Mouse (Mus musculus): ENCODE data around the gene Rims4. TPM values are rescaled to one million over a fixed set of nuclear protein-coding genes. Genes with fewer than 3 reads are reported as not detected.

Rims4 gene
- polyA plus RNA-seq, 1 experiment from 2014 or later: 0.04 TPM

GRCm38 (mm10) chr2:163865311-163865710 lies 53.2 kb downstream of the Rims4 start:
- 89% methylated on average over 5 of the region's 5 CpGs for WGBS
- no peak overlapping the region for H3K4me2 ChIP-seq (ENCODE audit: low read depth, low read length)
- H3K4me1 ChIP-seq (replicated peaks; ENCODE audit: control insufficient read depth, insufficient read depth, low read length): no peaks in the 10 kb centered on the region
- H3K4me3 ChIP-seq (ENCODE audit: low read length): no peak overlapping the region
- no peaks in the 10 kb centered on the region for H3K36me3 ChIP-seq (ENCODE audit: control insufficient read depth, insufficient read depth, low read length)
- H3K27me3 ChIP-seq (ENCODE audit: control insufficient read depth, insufficient read depth, low read depth, low read length): no peaks in the 10 kb centered on the region
- no peak overlapping the region for H3K9ac ChIP-seq (ENCODE audit: low read length)
- H3K9me3 ChIP-seq (ENCODE audit: control insufficient read depth, low read length): no peaks in the 10 kb centered on the region
- H3K27ac ChIP-seq (ENCODE audit: low read length): no peak overlapping the region
- ATAC-seq (ENCODE audit: low read depth): no peak

DNA sequence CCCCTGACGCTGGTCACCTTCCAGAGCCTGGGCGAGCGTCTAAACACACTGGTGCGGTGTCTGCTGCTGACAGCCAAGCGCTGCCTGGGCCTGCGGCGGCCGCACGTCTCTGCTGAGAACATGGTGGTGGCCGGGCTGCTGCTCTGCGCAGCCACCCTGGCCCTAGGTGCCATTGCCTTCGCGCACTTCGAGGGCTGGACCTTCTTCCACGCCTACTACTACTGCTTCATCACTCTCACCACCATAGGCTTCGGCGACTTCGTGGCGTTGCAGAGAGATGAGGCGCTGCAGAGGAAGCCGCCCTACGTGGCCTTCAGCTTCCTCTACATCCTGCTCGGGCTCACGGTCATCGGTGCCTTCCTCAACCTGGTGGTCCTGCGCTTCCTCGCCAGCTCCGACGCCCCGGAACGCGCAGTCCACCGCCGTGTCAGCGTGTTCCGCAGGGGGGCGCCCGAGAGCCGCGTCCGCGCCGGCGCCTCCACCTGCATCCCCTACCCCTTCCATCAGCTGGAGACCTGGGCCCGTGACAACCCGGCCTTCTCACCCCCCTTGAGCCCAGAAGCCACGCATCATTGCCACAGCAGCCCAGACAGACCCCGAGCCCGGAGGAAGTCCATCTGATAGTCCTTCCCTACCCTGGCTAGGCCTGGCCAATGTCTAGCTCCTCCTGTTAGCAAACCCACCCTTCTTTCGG lies 60.1 kb downstream of the Rims4 start:
- Histone ChIP-seq H3K27me3 (ENCODE audit: control insufficient read depth, insufficient read depth, low read depth, low read length) (peaks cover 43% of the 10 kb centered on the region), H3K4me3 (ENCODE audit: low read length) (no peak overlapping the region), H3K9me3 (ENCODE audit: control insufficient read depth, low read length) (no peaks in the 10 kb centered on the region), H3K27ac (ENCODE audit: low read length) (no peak overlapping the region), H3K9ac (ENCODE audit: low read length) (no peak overlapping the region), H3K4me2 (ENCODE audit: low read depth, low read length) (peak overlapping the region; percentile 25; the same call in 1 of the 2 replicates), H3K36me3 (ENCODE audit: control insufficient read depth, insufficient read depth, low read length) (no peaks in the 10 kb centered on the region), H3K4me1 (replicated peaks; ENCODE audit: control insufficient read depth, insufficient read depth, low read length) (peaks cover 3% of the 10 kb centered on the region; the same call in 1 of the 2 replicates)
- 11% methylated on average over 50 of the region's 50 CpGs for WGBS
- ATAC-seq (ENCODE audit: low read depth): peak; percentile 2; the same call in 1 of the 2 replicates

DNA sequence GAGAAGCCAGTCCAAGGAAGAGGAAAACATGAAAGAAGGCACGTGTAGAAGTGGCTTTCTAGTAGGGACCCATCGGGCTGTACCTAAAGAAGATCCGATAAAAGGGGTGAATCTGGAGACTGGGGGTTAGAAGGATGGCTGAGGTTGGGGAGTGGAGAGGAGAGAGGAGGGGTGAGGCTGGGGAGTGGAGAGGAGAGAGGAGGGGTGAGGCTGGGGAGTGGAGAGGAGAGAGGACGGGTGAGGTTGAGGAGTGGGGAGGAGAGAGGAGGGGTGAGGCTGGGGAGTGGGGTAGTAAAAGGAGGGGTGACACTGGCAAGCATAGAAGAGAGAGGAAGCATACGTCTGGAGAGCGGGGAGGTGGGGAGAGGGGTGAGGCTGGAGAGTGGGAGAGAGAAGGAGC lies 61.2 kb downstream of the Rims4 start:
- Histone ChIP-seq H3K9ac (ENCODE audit: low read length) (no peak overlapping the region), H3K4me3 (ENCODE audit: low read length) (no peak overlapping the region), H3K4me2 (ENCODE audit: low read depth, low read length) (no peak overlapping the region), H3K27me3 (ENCODE audit: control insufficient read depth, insufficient read depth, low read depth, low read length) (peaks cover 51% of the 10 kb centered on the region), H3K27ac (ENCODE audit: low read length) (no peak overlapping the region), H3K4me1 (replicated peaks; ENCODE audit: control insufficient read depth, insufficient read depth, low read length) (peaks cover 3% of the 10 kb centered on the region; the same call in 1 of the 2 replicates), H3K36me3 (ENCODE audit: control insufficient read depth, insufficient read depth, low read length) (no peaks in the 10 kb centered on the region), H3K9me3 (ENCODE audit: control insufficient read depth, low read length) (no peaks in the 10 kb centered on the region)
- WGBS: 76% methylated on average over 6 of the region's 6 CpGs
- ATAC-seq (ENCODE audit: low read depth): 0 out of 2 replicates have a peak, but pooled peaks have one; percentile 59

- 0 out of 2 replicates have a peak within 1 kb of the TSS, but pooled peaks have one; percentile 7 for H3K4me2 ChIP-seq (ENCODE audit: low read depth, low read length)
- H3K9ac ChIP-seq (ENCODE audit: low read length): no peak within 1 kb of the TSS
- ATAC-seq (ENCODE audit: low read depth): no peak
- no peaks in the 10 kb centered on the region for H3K9me3 ChIP-seq (ENCODE audit: control insufficient read depth, low read length)
- peaks cover 3% of the 10 kb centered on the region; the same call in 1 of the 2 replicates for H3K4me1 ChIP-seq (replicated peaks; ENCODE audit: control insufficient read depth, insufficient read depth, low read length)
- peak within 1 kb of the TSS; percentile 12; the same call in 1 of the 2 replicates for H3K4me3 ChIP-seq (ENCODE audit: low read length)
- WGBS: under 1% methylated on average over 34 of the region's 38 CpGs
- no peak within 1 kb of the TSS for H3K27ac ChIP-seq (ENCODE audit: low read length)
- no peaks in the 10 kb centered on the region for H3K36me3 ChIP-seq (ENCODE audit: control insufficient read depth, insufficient read depth, low read length)
- H3K27me3 ChIP-seq (ENCODE audit: control insufficient read depth, insufficient read depth, low read depth, low read length): peaks cover 66% of the 10 kb centered on the region
These were observed 65.0 kb downstream of the Rims4 start, which contains the start of gene Kcnk15 for GRCm38 (mm10) chr2:163853461-163853901. Gene Kcnk15, plus strand, starts transcription at chr2:163853651.

DNA sequence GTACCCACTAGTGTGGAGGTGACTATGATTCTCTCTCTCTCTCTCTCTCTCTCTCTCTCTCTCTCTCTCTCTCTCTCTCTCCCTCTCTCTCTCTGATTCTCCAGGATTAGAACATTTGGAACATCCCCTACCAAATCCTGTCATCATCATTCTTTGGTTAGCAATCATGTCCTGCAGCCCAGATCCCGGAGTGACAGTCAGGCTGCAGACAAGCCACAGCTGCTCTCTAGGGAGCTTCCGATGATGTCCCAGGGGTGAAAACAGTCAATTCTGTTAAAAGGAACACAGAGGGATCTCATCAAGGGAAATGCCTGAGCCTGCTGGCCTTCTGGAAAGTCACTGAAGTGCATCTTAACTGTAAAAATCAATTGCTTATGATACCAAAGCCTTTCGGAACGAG lies 76.4 kb downstream of the Rims4 start:
- Histone ChIP-seq H3K9me3 (ENCODE audit: control insufficient read depth, low read length) (no peaks in the 10 kb centered on the region), H3K27me3 (ENCODE audit: control insufficient read depth, insufficient read depth, low read depth, low read length) (no peaks in the 10 kb centered on the region), H3K9ac (ENCODE audit: low read length) (no peak overlapping the region), H3K27ac (ENCODE audit: low read length) (no peak overlapping the region), H3K36me3 (ENCODE audit: control insufficient read depth, insufficient read depth, low read length) (no peaks in the 10 kb centered on the region), H3K4me2 (ENCODE audit: low read depth, low read length) (no peak overlapping the region), H3K4me3 (ENCODE audit: low read length) (no peak overlapping the region), H3K4me1 (replicated peaks; ENCODE audit: control insufficient read depth, insufficient read depth, low read length) (0 out of 2 replicates have a peak, but pooled peaks cover 2% of the 10 kb centered on the region)
- 57% methylated on average over 4 of the region's 4 CpGs for WGBS
- no peak for ATAC-seq (ENCODE audit: low read depth)

DNA sequence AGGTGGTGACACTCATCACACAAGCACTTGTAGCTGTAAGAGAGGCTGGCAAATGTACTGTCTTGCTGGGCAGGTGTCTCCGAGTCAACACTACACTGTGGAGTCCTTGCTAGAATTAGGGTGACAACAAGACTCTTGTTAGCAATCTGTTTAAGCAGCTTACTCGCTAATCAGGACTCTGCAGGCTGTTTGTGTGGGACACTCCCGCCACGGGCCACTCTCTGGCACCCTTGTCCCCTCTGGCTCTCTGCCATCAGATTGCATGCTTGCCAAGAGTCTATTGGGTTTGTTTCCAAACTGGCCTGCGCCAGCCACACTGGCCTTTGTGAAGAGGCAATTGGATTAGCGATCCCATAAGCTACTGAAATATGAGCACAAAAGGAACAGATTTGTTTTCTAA lies 79.0 kb downstream of the Rims4 start:
- WGBS: 33% methylated on average over 6 of the region's 6 CpGs

DNA sequence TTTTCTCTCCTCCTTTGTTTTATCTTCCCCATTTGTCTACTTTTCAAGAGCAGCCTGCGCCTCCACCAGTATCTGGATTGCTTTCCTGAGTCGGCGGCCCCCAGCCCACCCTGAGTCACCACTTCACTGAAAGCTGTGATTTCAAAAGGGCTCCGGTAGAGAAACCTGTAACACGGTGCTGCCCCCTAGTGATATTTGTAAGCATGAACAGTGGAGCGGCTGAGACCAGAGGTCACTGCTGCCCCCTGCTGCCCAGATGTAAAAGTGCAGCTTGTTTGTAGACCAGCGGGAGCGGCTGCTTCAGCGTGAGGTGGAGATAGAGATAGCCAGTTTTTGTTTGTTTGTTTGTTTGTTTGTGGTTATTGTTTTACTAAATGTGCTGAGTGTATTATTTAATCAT lies 80.4 kb downstream of the Rims4 start:
- Histone ChIP-seq H3K4me3 (ENCODE audit: low read length) (no peak overlapping the region), H3K27ac (ENCODE audit: low read length) (no peak overlapping the region), H3K9ac (ENCODE audit: low read length) (no peak overlapping the region), H3K36me3 (ENCODE audit: control insufficient read depth, insufficient read depth, low read length) (no peaks in the 10 kb centered on the region), H3K9me3 (ENCODE audit: control insufficient read depth, low read length) (no peaks in the 10 kb centered on the region), H3K4me1 (replicated peaks; ENCODE audit: control insufficient read depth, insufficient read depth, low read length) (0 out of 2 replicates have a peak, but pooled peaks cover 2% of the 10 kb centered on the region), H3K27me3 (ENCODE audit: control insufficient read depth, insufficient read depth, low read depth, low read length) (no peaks in the 10 kb centered on the region), H3K4me2 (ENCODE audit: low read depth, low read length) (no peak overlapping the region)
- peak; percentile 56; the same call in 1 of the 2 replicates for ATAC-seq (ENCODE audit: low read depth)
- 21% methylated on average over 9 of the region's 9 CpGs for WGBS

More for the DNA sequence above, 79.0 kb downstream of the Rims4 start:
- H3K4me3 ChIP-seq (ENCODE audit: low read length): no peak overlapping the region
- no peaks in the 10 kb centered on the region for H3K36me3 ChIP-seq (ENCODE audit: control insufficient read depth, insufficient read depth, low read length)
- H3K4me2 ChIP-seq (ENCODE audit: low read depth, low read length): no peak overlapping the region
- 0 out of 2 replicates have a peak, but pooled peaks cover 2% of the 10 kb centered on the region for H3K4me1 ChIP-seq (replicated peaks; ENCODE audit: control insufficient read depth, insufficient read depth, low read length)
- ATAC-seq (ENCODE audit: low read depth): no peak; the same call in 1 of the 2 replicates
- no peak overlapping the region for H3K9ac ChIP-seq (ENCODE audit: low read length)
- H3K9me3 ChIP-seq (ENCODE audit: control insufficient read depth, low read length): no peaks in the 10 kb centered on the region
- H3K27me3 ChIP-seq (ENCODE audit: control insufficient read depth, insufficient read depth, low read depth, low read length): no peaks in the 10 kb centered on the region
- H3K27ac ChIP-seq (ENCODE audit: low read length): no peak overlapping the region

GRCm38 (mm10) chr2:163831163-163831562 lies 87.3 kb downstream of the Rims4 start:
- H3K4me2 ChIP-seq (ENCODE audit: low read depth, low read length): no peak overlapping the region
- WGBS: 56% methylated on average over 1 of the region's 1 CpGs
- no peaks in the 10 kb centered on the region for H3K36me3 ChIP-seq (ENCODE audit: control insufficient read depth, insufficient read depth, low read length)
- H3K27ac ChIP-seq (ENCODE audit: low read length): no peak overlapping the region
- no peaks in the 10 kb centered on the region; the same call in 1 of the 2 replicates for H3K27me3 ChIP-seq (ENCODE audit: control insufficient read depth, insufficient read depth, low read depth, low read length)
- H3K4me1 ChIP-seq (replicated peaks; ENCODE audit: control insufficient read depth, insufficient read depth, low read length): 0 out of 2 replicates have a peak, but pooled peaks cover 1% of the 10 kb centered on the region
- no peaks in the 10 kb centered on the region for H3K9me3 ChIP-seq (ENCODE audit: control insufficient read depth, low read length)
- no peak overlapping the region for H3K4me3 ChIP-seq (ENCODE audit: low read length)
- H3K9ac ChIP-seq (ENCODE audit: low read length): no peak overlapping the region
- no peak for ATAC-seq (ENCODE audit: low read depth)

GRCm38 (mm10) chr2:163826494-163826893 lies 92.0 kb downstream of the Rims4 start:
- H3K4me2 ChIP-seq (ENCODE audit: low read depth, low read length): no peak overlapping the region
- no peak overlapping the region for H3K4me3 ChIP-seq (ENCODE audit: low read length)
- WGBS: 38% methylated on average over 5 of the region's 5 CpGs
- no peaks in the 10 kb centered on the region for H3K36me3 ChIP-seq (ENCODE audit: control insufficient read depth, insufficient read depth, low read length)
- no peak for ATAC-seq (ENCODE audit: low read depth)
- no peak overlapping the region for H3K27ac ChIP-seq (ENCODE audit: low read length)
- peaks cover 10% of the 10 kb centered on the region for H3K4me1 ChIP-seq (replicated peaks; ENCODE audit: control insufficient read depth, insufficient read depth, low read length)
- no peaks in the 10 kb centered on the region; the same call in 1 of the 2 replicates for H3K27me3 ChIP-seq (ENCODE audit: control insufficient read depth, insufficient read depth, low read depth, low read length)
- H3K9me3 ChIP-seq (ENCODE audit: control insufficient read depth, low read length): no peaks in the 10 kb centered on the region
- H3K9ac ChIP-seq (ENCODE audit: low read length): no peak overlapping the region
